Mouse (Mus musculus) neural tube, embryonic 12.5 days (tissue): ENCODE results near the gene Ext2. TPM values are rescaled to one million over a fixed set of nuclear protein-coding genes. Genes with fewer than 3 reads are reported as not detected.

Experiments used
- ATAC-seq: fragments of 200-750 bp; cut with Nextera tagmentation; 2 replicates; pipeline ENCODE4 v1.8.0; 2017; ENCODE audit warnings: low read depth, mild to moderate bottlenecking, moderate TSS enrichment, moderate library complexity; ENCODE audit not compliant: low FRiP score
- H3K27ac ChIP-seq: fragments of 300-500 bp; sonication (generic); 2 replicates; pipeline ENCODE4 v1.5.1; 2016
- H3K27me3 ChIP-seq: fragments of 300-500 bp; sonication (generic); replicated peaks from 2 replicates; pipeline ENCODE4 v1.6.1; 2016; ENCODE audit warnings: mild to moderate bottlenecking
- H3K36me3 ChIP-seq: fragments of 300-500 bp; sonication (generic); 2 replicates; pipeline ENCODE4 v1.6.1; 2016; ENCODE audit warnings: mild to moderate bottlenecking
- H3K4me1 ChIP-seq: fragments of 300-500 bp; sonication (generic); 2 replicates; pipeline ENCODE4 v1.6.1; 2016
- H3K4me2 ChIP-seq: fragments of 300-500 bp; sonication (generic); replicated peaks from 2 replicates; pipeline ENCODE4 v1.6.1; 2016; ENCODE audit warnings: mild to moderate bottlenecking
- H3K4me3 ChIP-seq: fragments of 300-500 bp; sonication (generic); 2 replicates; pipeline ENCODE4 v1.5.1; 2016
- H3K9ac ChIP-seq: fragments of 300-500 bp; sonication (generic); 2 replicates; pipeline ENCODE4 v1.6.1; 2016; ENCODE audit warnings: mild to moderate bottlenecking
- H3K9me3 ChIP-seq: fragments of 300-500 bp; sonication (generic); 2 replicates; pipeline ENCODE4 v1.6.1; 2016; ENCODE audit warnings: mild to moderate bottlenecking
- WGBS: fragments of 180-500 bp; shearing (Covaris S2); methylation state at CpG from one replicate; pipeline ENCODE4 v1.1.7; 2016; 5-methylcytosine and 5-hydroxymethylcytosine counted together
- polyA plus RNA-seq: library from polyadenylated mRNA; unstranded; fragments of >200 nt; fragmentation: Nextera tagmentation; extraction: Ambion mirVana; gene quantifications from 2 replicates; pipeline ENCODE4 v1.2.1, GENCODE M21; 2016

The Ext2 gene
- polyA plus RNA-seq, 1 experiment from 2014 or later: 76.9 TPM

DNA sequence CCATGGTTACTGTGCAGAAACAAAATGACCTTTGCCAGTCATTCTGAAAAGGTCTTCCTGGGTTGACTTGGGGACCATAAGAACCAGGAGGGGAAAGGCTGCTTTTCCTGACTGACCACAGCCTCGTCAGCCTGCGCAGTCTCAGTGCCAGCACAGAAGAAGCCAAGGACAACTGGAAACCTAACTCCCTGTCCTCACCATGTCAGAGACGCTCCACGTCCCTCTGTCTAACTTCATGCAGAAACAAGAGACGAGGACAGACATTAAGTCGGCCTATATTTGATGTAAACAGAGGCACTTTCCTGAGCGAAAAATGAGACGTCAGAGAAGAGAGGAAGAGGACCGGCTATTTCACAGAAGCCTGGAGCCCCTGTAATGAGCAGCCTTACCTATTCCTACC, 76.6 kb downstream of the Ext2 start:
- Histone ChIP-seq H3K27ac (no peak overlapping the region), H3K9me3 (no peaks in the 10 kb centered on the region), H3K4me3 (no peak overlapping the region), H3K4me1 (peaks cover 13% of the 10 kb centered on the region), H3K9ac (no peak overlapping the region), H3K36me3 (no peaks in the 10 kb centered on the region), H3K27me3 (no peaks in the 10 kb centered on the region), H3K4me2 (no peak overlapping the region)
- no peak for ATAC-seq
- WGBS: 81% methylated on average over 9 of the region's 9 CpGs

- Histone ChIP-seq H3K9me3 (no peaks in the 10 kb centered on the region), H3K4me2 (no peak overlapping the region), H3K36me3 (no peaks in the 10 kb centered on the region), H3K27ac (no peak overlapping the region), H3K27me3 (no peaks in the 10 kb centered on the region), H3K9ac (no peak overlapping the region), H3K4me3 (no peak overlapping the region), H3K4me1 (peaks cover 21% of the 10 kb centered on the region)
- WGBS: 28% methylated on average over 11 of the region's 11 CpGs
- no peak for ATAC-seq
Measured at GRCm38 (mm10) chr2:93744346-93745229, 77.8 kb downstream of the Ext2 start.

- Histone ChIP-seq H3K27ac (no peak overlapping the region), H3K4me3 (no peak overlapping the region), H3K4me1 (peaks cover 21% of the 10 kb centered on the region), H3K36me3 (no peaks in the 10 kb centered on the region), H3K27me3 (no peaks in the 10 kb centered on the region), H3K9me3 (no peaks in the 10 kb centered on the region), H3K4me2 (no peak overlapping the region), H3K9ac (no peak overlapping the region)
- 79% methylated on average over 7 of the region's 7 CpGs for WGBS
- no peak for ATAC-seq
Measured at GRCm38 (mm10) chr2:93741700-93742099, 80.7 kb downstream of the Ext2 start.

DNA sequence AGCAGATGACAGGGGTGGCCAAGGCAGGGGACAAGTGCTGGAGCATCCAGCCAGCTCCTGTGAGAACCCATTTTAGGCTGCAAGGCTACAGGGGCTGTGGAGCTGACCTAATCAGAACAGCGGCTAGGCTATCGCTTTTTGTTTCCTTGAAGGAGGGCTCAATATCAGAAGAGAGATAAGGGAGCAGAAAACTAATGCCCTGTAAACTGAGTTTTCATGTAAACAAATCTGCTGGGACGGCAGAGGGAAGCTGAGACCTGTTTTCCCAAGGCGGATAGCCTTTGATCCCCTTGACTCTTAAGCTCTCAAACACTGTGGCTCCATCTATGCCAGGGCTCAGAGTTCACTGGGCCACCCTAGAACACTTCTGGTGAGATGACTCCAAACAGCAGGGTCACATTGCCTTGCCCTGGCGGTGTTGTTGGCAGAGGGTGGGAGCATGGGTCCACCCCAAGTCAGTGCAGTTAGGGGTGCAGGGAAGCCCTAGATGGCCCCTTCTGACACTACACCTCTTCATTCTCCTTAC, 83.3 kb downstream of the Ext2 start:
- no peaks in the 10 kb centered on the region for H3K9me3 ChIP-seq
- no peak overlapping the region for H3K4me3 ChIP-seq
- no peaks in the 10 kb centered on the region for H3K27me3 ChIP-seq
- H3K4me1 ChIP-seq: peaks cover 10% of the 10 kb centered on the region; the same call in 1 of the 2 replicates
- no peak overlapping the region for H3K9ac ChIP-seq
- no peak for ATAC-seq
- 70% methylated on average over 5 of the region's 5 CpGs for WGBS
- H3K4me2 ChIP-seq: no peak overlapping the region
- H3K36me3 ChIP-seq: peaks cover 3% of the 10 kb centered on the region; the same call in 1 of the 2 replicates
- H3K27ac ChIP-seq: no peak overlapping the region

GRCm38 (mm10) chr2:93737146-93737545, 85.2 kb downstream of the Ext2 start:
- 90% methylated on average over 8 of the region's 8 CpGs for WGBS

GRCm38 (mm10) chr2:93732658-93733057, 89.7 kb downstream of the Ext2 start:
- 78% methylated on average over 7 of the region's 7 CpGs for WGBS
- H3K9me3 ChIP-seq: no peaks in the 10 kb centered on the region
- H3K27ac ChIP-seq: no peak overlapping the region
- H3K36me3 ChIP-seq: peaks cover 9% of the 10 kb centered on the region
- no peak overlapping the region for H3K4me2 ChIP-seq
- no peaks in the 10 kb centered on the region for H3K27me3 ChIP-seq
- H3K4me1 ChIP-seq: no peaks in the 10 kb centered on the region
- no peak overlapping the region for H3K9ac ChIP-seq
- ATAC-seq: no peak
- H3K4me3 ChIP-seq: no peak overlapping the region

More at GRCm38 (mm10) chr2:93737146-93737545, 85.2 kb downstream of the Ext2 start:
- Histone ChIP-seq H3K4me2 (no peak overlapping the region), H3K27me3 (no peaks in the 10 kb centered on the region), H3K4me1 (peaks cover 8% of the 10 kb centered on the region; the same call in 1 of the 2 replicates), H3K9ac (no peak overlapping the region), H3K36me3 (peaks cover 3% of the 10 kb centered on the region; the same call in 1 of the 2 replicates), H3K27ac (no peak overlapping the region), H3K4me3 (no peak overlapping the region), H3K9me3 (no peaks in the 10 kb centered on the region)
- ATAC-seq: no peak

- 68% methylated on average over 11 of the region's 11 CpGs for WGBS
- no peak for ATAC-seq
- peaks cover 11% of the 10 kb centered on the region; the same call in 1 of the 2 replicates for H3K36me3 ChIP-seq
- no peaks in the 10 kb centered on the region for H3K27me3 ChIP-seq
- no peak overlapping the region for H3K9ac ChIP-seq
- H3K9me3 ChIP-seq: peaks cover 4% of the 10 kb centered on the region; the same call in 1 of the 2 replicates
- H3K27ac ChIP-seq: no peak overlapping the region
- no peaks in the 10 kb centered on the region for H3K4me1 ChIP-seq
- H3K4me3 ChIP-seq: no peak overlapping the region
- no peak overlapping the region for H3K4me2 ChIP-seq
Measured at GRCm38 (mm10) chr2:93729585-93729984, 92.8 kb downstream of the Ext2 start.

DNA sequence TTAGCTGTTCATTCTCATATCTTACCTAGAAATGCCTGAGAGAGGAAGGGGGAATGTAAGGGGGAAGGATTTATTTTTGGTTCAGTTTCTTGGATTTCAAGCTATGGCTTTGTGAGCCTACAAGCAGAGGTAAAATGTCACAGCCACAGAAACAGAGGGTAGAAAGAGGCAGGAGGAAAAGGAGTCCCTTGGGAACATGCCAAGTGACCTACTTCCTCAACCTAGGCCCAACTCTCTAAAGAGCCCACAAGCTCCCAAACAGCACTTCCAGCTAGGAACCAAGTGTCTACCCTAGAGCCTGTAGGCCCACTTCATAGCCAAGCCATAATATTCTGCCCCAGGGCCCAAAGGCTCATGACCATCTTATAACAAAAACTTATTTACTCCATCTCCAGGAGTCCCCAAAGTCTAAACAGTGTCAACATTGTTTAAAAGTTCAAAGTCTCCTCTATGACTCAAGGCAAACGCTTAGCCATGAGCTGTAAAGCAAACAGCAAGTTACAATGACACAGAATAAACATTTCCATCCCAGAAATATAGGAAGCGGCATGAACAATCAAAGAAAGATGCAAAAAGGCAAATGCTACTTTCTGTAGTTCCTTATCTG, 99.1 kb downstream of the Ext2 start:
- H3K27ac ChIP-seq: no peak overlapping the region
- 92% methylated on average over 2 of the region's 2 CpGs for WGBS
- no peak overlapping the region for H3K4me3 ChIP-seq
- no peak for ATAC-seq
- no peaks in the 10 kb centered on the region for H3K27me3 ChIP-seq
- no peak overlapping the region for H3K4me2 ChIP-seq
- peaks cover 4% of the 10 kb centered on the region; the same call in 1 of the 2 replicates for H3K9me3 ChIP-seq
- peaks cover 5% of the 10 kb centered on the region; the same call in 1 of the 2 replicates for H3K36me3 ChIP-seq
- peaks cover 15% of the 10 kb centered on the region; the same call in 1 of the 2 replicates for H3K4me1 ChIP-seq
- no peak overlapping the region for H3K9ac ChIP-seq

DNA sequence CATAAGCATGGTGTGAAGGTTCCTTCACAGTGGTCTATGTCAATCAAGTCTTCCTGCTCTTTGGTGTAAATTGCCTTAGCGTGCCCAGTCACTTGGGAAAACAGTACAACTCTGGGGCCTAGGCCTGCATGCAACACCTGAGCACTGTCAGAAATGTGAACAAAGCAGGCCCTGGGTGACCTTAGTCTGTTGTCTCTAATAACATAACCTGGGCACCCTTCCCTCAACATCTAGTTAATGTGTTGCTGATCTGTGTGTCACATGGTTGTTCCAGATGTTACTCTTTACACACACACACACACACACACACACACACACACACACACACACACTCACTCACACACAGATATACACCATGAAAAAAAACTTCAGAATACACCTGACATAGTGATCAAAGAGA, 101.4 kb downstream of the Ext2 start:
- Histone ChIP-seq H3K9me3 (peaks cover 4% of the 10 kb centered on the region; the same call in 1 of the 2 replicates), H3K27ac (no peak overlapping the region), H3K4me3 (no peak overlapping the region), H3K4me2 (no peak overlapping the region), H3K36me3 (peaks cover 5% of the 10 kb centered on the region; the same call in 1 of the 2 replicates), H3K4me1 (peaks cover 15% of the 10 kb centered on the region; the same call in 1 of the 2 replicates), H3K9ac (no peak overlapping the region), H3K27me3 (no peaks in the 10 kb centered on the region)
- 87% methylated on average over 1 of the region's 1 CpGs for WGBS
- ATAC-seq: no peak

GRCm38 (mm10) chr2:93719792-93720675, 102.3 kb downstream of the Ext2 start:
- Histone ChIP-seq H3K27me3 (no peaks in the 10 kb centered on the region), H3K36me3 (peaks cover 1% of the 10 kb centered on the region; the same call in 1 of the 2 replicates), H3K4me1 (peaks cover 15% of the 10 kb centered on the region; the same call in 1 of the 2 replicates), H3K9me3 (peaks cover 1% of the 10 kb centered on the region; the same call in 1 of the 2 replicates), H3K4me3 (no peak overlapping the region), H3K4me2 (no peak overlapping the region), H3K27ac (no peak overlapping the region), H3K9ac (no peak overlapping the region)
- ATAC-seq: no peak
- WGBS: 63% methylated on average over 9 of the region's 9 CpGs

- H3K4me1 ChIP-seq: no peaks in the 10 kb centered on the region
- no peak overlapping the region for H3K27ac ChIP-seq
- no peak overlapping the region for H3K9ac ChIP-seq
- no peak for ATAC-seq
- H3K4me2 ChIP-seq: no peak overlapping the region
- no peaks in the 10 kb centered on the region; the same call in 1 of the 2 replicates for H3K36me3 ChIP-seq
- no peaks in the 10 kb centered on the region for H3K27me3 ChIP-seq
- H3K4me3 ChIP-seq: no peak overlapping the region
- no peaks in the 10 kb centered on the region for H3K9me3 ChIP-seq
Measured at GRCm38 (mm10) chr2:93713267-93713666, 109.1 kb downstream of the Ext2 start.
